Mouse (Mus musculus) right cerebral cortex, postnatal 4 days (tissue): Measurements from ENCODE around the gene Spata7.
A peak's percentile ranks its signal among the peaks of the same experiment; 100 is the strongest.
"Not testable (repeated sequence)": the region's sequence is repeated elsewhere in the genome, so short reads cannot be mapped to it uniquely, and the experiment has no call there.

Experiments used
- DNase-seq: peaks from one replicate; pipeline ENCODE4 v3.0.0-alpha.2; 2022

Spata7 gene

GRCm38 (mm10) chr12:98627392-98628259 is at the start of gene Spata7:
TSS of gene Spata7 (plus strand) at chr12:98628157.
- peak; percentile 81 for DNase-seq

- no peak for DNase-seq
Observed at GRCm38 (mm10) chr12:98585302-98585701, 42.7 kb upstream of the Spata7 start.

- no peak for DNase-seq
Observed at GRCm38 (mm10) chr12:98588573-98588972, 39.4 kb upstream of the Spata7 start.

GRCm38 (mm10) chr12:98591016-98591415 is 36.9 kb upstream of the Spata7 start:
- no peak for DNase-seq

GRCm38 (mm10) chr12:98600861-98601260 is 27.1 kb upstream of the Spata7 start:
- no peak for DNase-seq

GRCm38 (mm10) chr12:98602114-98602513 is 25.8 kb upstream of the Spata7 start:
- DNase-seq: no peak

GRCm38 (mm10) chr12:98605264-98605663 is 22.7 kb upstream of the Spata7 start:
- no peak for DNase-seq

GRCm38 (mm10) chr12:98606595-98607290 is 21.2 kb upstream of the Spata7 start:
- DNase-seq: no peak

GRCm38 (mm10) chr12:98610341-98610740 is 17.6 kb upstream of the Spata7 start:
- DNase-seq: no peak

- no peak for DNase-seq
Observed at GRCm38 (mm10) chr12:98614910-98615508, 12.9 kb upstream of the Spata7 start.

GRCm38 (mm10) chr12:98615746-98616145 is 12.2 kb upstream of the Spata7 start:
- no peak for DNase-seq

- DNase-seq: no peak
Observed at GRCm38 (mm10) chr12:98619496-98619895, 8.5 kb upstream of the Spata7 start.

- peak; percentile 11 for DNase-seq
Observed at GRCm38 (mm10) chr12:98620922-98621321, 7.0 kb upstream of the Spata7 start.

GRCm38 (mm10) chr12:98623266-98623665 is 4.7 kb upstream of the Spata7 start:
- not testable (repeated sequence) for DNase-seq

GRCm38 (mm10) chr12:98628260-98628970 is 458 bp downstream of the Spata7 start:
- DNase-seq: no peak

GRCm38 (mm10) chr12:98644852-98645251 is 16.9 kb downstream of the Spata7 start:
- no peak for DNase-seq

- no peak for DNase-seq
Observed at GRCm38 (mm10) chr12:98656873-98657272, 28.9 kb downstream of the Spata7 start.

GRCm38 (mm10) chr12:98662617-98663016 is 34.7 kb downstream of the Spata7 start:
- DNase-seq: no peak

GRCm38 (mm10) chr12:98668132-98668814 is 40.3 kb downstream of the Spata7 start:
- DNase-seq: peak; percentile 67

- no peak for DNase-seq
Observed at GRCm38 (mm10) chr12:98669086-98669485, 41.1 kb downstream of the Spata7 start.

GRCm38 (mm10) chr12:98669864-98670263 is 41.9 kb downstream of the Spata7 start:
- DNase-seq: no peak

GRCm38 (mm10) chr12:98670429-98670828 is 42.5 kb downstream of the Spata7 start:
- DNase-seq: no peak
